Mouse (Mus musculus): ENCODE data around the gene P4htm. TPM values are rescaled to one million over a fixed set of nuclear protein-coding genes. Genes with fewer than 3 reads are reported as not detected.

P4htm gene
- total RNA-seq (2014; fragmentation: Nextera tagmentation): 1.7 and 1.9 TPM in 2 replicates
- 2.0 and 2.6 TPM in 2 replicates for total RNA-seq (2017)
- 5.4 and 5.7 TPM in 2 replicates for polyA plus RNA-seq (2012)

DNA sequence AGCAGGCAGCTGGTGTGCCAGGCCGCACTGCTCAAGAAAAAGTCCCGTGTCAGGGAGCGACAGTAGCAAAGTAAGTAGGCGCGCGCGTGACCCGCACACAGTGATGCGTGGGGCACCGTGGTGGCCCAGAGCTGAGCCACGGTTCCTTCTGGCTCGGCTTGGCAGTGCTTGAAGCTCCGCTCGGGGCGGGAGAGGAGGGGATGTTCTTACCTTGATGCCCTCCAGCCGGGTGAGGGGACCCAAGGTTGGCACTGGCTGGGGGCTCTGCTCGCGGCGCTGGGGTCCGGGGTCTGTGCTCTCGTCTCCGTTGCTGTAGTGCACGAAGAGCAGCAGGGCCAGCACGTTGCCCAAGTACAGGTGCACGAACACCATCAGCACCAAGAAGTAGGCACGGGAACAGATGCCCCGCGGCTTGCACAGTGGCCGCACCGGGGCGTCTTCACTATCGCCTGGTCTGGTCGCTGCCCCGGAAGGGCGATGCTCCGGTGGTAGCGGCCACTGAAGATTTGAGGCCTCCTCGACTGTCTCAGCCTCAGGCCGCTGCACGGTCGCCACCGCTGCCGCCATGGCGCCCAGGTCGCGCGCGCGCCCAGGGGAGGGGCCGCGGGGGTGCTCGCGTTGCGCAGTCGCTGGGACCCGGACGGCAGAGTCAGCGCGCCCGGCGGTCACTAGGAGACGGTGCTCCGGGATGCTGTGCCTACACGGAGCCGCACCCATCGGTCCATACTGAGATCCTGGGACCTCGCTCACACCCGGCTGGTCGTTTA is at the start of gene P4htm:
Gene P4htm, minus strand, starts transcription at position 670 of the 767 bp plus-strand sequence.
- peaks cover 32% of the 10 kb centered on the region for H3K36me3 ChIP-seq (replicated peaks)
- no peaks in the 10 kb centered on the region for H3K27me3 ChIP-seq (ENCODE audit: insufficient read depth, low read length)
- peaks cover 33% of the 10 kb centered on the region for H3K4me1 ChIP-seq (ENCODE audit: insufficient read depth, low read depth, low read length)
- TF ChIP-seq POLR2AphosphoS5 (IDR thresholded peaks at IDR 0.05; ENCODE audit: insufficient replicate concordance, low read depth, low read length) (no peak), TAL1 (conservative IDR thresholded peaks at IDR 0.05; ENCODE audit: low read depth, low read length) (no peak), CTCF (IDR thresholded peaks at IDR 0.05; ENCODE audit: low read depth, low read length) (no peak), GATA1 (IDR thresholded peaks at IDR 0.05; ENCODE audit: borderline replicate concordance, low read length) (no peak), GATA2 (IDR thresholded peaks at IDR 0.05; ENCODE audit: borderline replicate concordance, low read depth, low read length) (no peak)
- DNase-seq (ENCODE audit: low spot score) (peak; percentile 82), ATAC-seq (ENCODE audit: extremely low read depth, insufficient number of reproducible peaks, low FRiP score, poor library complexity, severe bottlenecking) (no peak)
- H3K4me3 ChIP-seq (ENCODE audit: low read depth, low read length): peak within 1 kb of the TSS; percentile 85
- no peaks in the 10 kb centered on the region for H3K9me3 ChIP-seq (replicated peaks)

DNA sequence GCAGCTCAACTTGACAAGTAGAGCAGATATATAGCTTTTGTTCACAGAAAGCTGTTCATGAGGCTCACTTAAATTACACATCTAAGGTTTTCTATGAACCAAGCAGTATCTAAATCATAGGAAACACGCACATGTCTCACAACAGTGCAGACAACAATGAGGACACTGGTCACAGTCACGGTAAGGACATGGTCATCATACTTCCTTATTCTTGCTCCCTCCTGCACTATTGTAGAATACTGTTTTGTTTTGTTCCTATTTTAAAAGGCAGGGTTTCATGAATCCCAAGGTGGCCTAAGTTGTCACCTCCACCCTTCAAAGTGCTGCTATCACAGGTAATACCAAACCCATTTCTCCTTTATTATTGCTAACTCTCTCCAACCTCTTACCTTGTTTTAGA is 42.4 kb upstream of the P4htm start:
- Histone ChIP-seq H3K27me3 (ENCODE audit: insufficient read depth, low read length) (no peaks in the 10 kb centered on the region), H3K36me3 (replicated peaks) (peaks cover 89% of the 10 kb centered on the region), H3K4me1 (ENCODE audit: insufficient read depth, low read depth, low read length) (peaks cover 42% of the 10 kb centered on the region), H3K9me3 (replicated peaks) (no peaks in the 10 kb centered on the region), H3K4me3 (ENCODE audit: low read depth, low read length) (no peak overlapping the region)
- DNase-seq (ENCODE audit: low spot score) (no peak), ATAC-seq (ENCODE audit: extremely low read depth, insufficient number of reproducible peaks, low FRiP score, poor library complexity, severe bottlenecking) (no peak)
- TF ChIP-seq POLR2AphosphoS5 (IDR thresholded peaks at IDR 0.05; ENCODE audit: insufficient replicate concordance, low read depth, low read length): no peak

DNA sequence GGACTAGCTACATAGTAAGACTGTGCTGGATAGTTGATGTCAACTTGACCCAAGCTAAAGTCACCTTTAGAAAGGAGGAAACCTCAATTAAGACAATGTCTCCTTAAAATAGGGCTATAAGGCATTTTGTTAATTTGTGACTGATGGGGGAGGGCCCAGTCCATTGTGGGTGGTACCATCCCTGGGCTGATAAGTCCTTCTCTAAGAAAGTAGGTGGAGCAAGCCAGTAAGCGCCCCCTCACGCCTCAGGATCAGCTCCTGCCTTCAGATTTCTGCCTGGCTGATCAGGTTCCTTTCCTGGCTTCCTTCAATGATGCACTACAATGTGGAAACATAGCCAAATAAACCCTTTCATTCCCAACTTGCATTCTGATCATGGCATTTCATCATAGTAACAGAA is 37.9 kb upstream of the P4htm start:
- ATAC-seq (ENCODE audit: extremely low read depth, insufficient number of reproducible peaks, low FRiP score, poor library complexity, severe bottlenecking) (no peak), DNase-seq (ENCODE audit: low spot score) (no peak)
- Histone ChIP-seq H3K27me3 (ENCODE audit: insufficient read depth, low read length) (no peaks in the 10 kb centered on the region), H3K4me3 (ENCODE audit: low read depth, low read length) (no peak overlapping the region), H3K4me1 (ENCODE audit: insufficient read depth, low read depth, low read length) (peaks cover 50% of the 10 kb centered on the region), H3K36me3 (replicated peaks) (peaks cover 85% of the 10 kb centered on the region), H3K9me3 (replicated peaks) (no peaks in the 10 kb centered on the region)
- TF ChIP-seq CTCF (IDR thresholded peaks at IDR 0.05; ENCODE audit: low read depth, low read length): no peak
- no peak for TF ChIP-seq GATA2 (IDR thresholded peaks at IDR 0.05; ENCODE audit: borderline replicate concordance, low read depth, low read length)

DNA sequence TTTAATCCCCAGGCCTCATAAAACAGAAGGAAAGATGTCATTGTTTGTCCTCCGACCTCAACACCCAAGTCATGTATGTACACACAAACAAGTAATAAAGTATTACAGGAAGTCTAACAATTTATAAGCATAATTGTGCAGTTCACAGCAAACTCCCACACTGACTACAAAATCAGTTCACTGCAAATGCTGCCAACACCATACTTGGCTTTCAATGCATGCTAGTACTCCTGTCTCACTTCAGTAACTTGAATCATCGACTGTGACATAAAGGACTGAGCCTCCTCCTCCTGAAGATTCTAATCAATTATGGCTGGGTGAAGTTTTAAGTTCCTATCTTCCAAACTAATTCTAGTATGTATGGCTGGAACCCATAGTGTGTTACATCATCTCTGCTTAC is 36.4 kb upstream of the P4htm start:
- Histone ChIP-seq H3K36me3 (replicated peaks) (peaks cover 84% of the 10 kb centered on the region), H3K4me1 (ENCODE audit: insufficient read depth, low read depth, low read length) (peaks cover 54% of the 10 kb centered on the region)

DNA sequence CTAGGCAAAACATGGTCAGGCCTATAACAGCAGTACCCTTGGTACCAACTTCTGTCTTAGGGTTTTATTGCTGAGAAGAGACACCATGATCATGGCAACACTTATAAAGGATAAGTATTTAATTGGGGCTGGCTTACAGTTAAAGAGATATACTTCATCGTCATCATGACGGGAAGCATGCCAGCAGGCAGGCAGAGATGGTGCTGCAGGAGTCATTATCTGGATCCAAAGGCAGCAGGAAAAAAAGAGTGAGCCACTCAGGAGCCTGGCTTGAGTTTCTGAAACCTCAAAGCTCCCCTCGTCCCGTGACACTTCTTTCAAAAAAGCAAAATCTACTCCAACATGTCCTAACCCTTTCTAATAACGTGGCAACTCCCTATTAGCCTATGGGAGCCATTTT is 34.9 kb upstream of the P4htm start:
- H3K4me3 ChIP-seq (ENCODE audit: low read depth, low read length): no peak overlapping the region
- no peaks in the 10 kb centered on the region for H3K27me3 ChIP-seq (ENCODE audit: insufficient read depth, low read length)
- ATAC-seq (ENCODE audit: extremely low read depth, insufficient number of reproducible peaks, low FRiP score, poor library complexity, severe bottlenecking): no peak
- peaks cover 63% of the 10 kb centered on the region for H3K4me1 ChIP-seq (ENCODE audit: insufficient read depth, low read depth, low read length)
- no peak for DNase-seq (ENCODE audit: low spot score)
- TF ChIP-seq POLR2AphosphoS5 (IDR thresholded peaks at IDR 0.05; ENCODE audit: insufficient replicate concordance, low read depth, low read length) (no peak), GATA2 (IDR thresholded peaks at IDR 0.05; ENCODE audit: borderline replicate concordance, low read depth, low read length) (no peak), TAL1 (conservative IDR thresholded peaks at IDR 0.05; ENCODE audit: low read depth, low read length) (no peak), CTCF (IDR thresholded peaks at IDR 0.05; ENCODE audit: low read depth, low read length) (no peak), GATA1 (IDR thresholded peaks at IDR 0.05; ENCODE audit: borderline replicate concordance, low read length) (no peak)
- no peaks in the 10 kb centered on the region for H3K9me3 ChIP-seq (replicated peaks)
- H3K36me3 ChIP-seq (replicated peaks): peaks cover 86% of the 10 kb centered on the region

More for the DNA sequence above, 36.4 kb upstream of the P4htm start:
- no peak overlapping the region for H3K4me3 ChIP-seq (ENCODE audit: low read depth, low read length)
- no peak for DNase-seq (ENCODE audit: low spot score)
- no peak for TF ChIP-seq TAL1 (conservative IDR thresholded peaks at IDR 0.05; ENCODE audit: low read depth, low read length)
- no peak for ATAC-seq (ENCODE audit: extremely low read depth, insufficient number of reproducible peaks, low FRiP score, poor library complexity, severe bottlenecking)
- no peaks in the 10 kb centered on the region for H3K9me3 ChIP-seq (replicated peaks)
- H3K27me3 ChIP-seq (ENCODE audit: insufficient read depth, low read length): no peaks in the 10 kb centered on the region

DNA sequence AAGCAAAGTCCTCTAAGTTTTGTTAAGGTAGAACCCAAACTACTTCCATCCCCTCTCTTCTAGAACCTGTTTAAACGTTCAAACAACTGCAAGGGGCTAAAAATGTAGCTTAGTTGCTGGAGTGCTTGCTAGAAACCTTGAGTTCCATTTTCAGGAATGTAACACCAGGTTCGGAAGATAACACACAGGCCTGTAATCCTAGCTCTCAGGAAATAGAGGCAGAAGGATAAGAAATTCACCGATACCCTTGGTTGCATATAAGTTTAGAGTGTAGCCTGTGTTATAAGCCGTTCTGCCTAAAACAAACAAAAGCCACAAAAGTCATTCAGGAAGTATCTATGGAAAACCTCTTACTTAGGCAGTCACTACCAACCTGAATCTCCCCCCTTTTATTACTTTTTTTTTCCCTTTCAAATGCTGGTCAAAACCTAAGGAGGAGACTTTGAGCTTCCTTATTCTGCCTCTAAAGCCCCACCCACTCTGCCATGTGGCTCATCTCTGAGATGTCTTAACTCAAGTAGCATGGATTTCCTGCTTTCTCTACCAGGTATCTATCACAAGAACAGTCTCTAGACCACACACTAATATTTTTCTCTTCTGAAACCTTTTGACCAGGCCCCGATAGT is 34.3 kb upstream of the P4htm start:
- TF ChIP-seq GATA1 (IDR thresholded peaks at IDR 0.05; ENCODE audit: borderline replicate concordance, low read length): no peak
- no peak for TF ChIP-seq POLR2AphosphoS5 (IDR thresholded peaks at IDR 0.05; ENCODE audit: insufficient replicate concordance, low read depth, low read length)
- TF ChIP-seq TAL1 (conservative IDR thresholded peaks at IDR 0.05; ENCODE audit: low read depth, low read length): no peak
- TF ChIP-seq GATA2 (IDR thresholded peaks at IDR 0.05; ENCODE audit: borderline replicate concordance, low read depth, low read length): no peak
- no peak for TF ChIP-seq CTCF (IDR thresholded peaks at IDR 0.05; ENCODE audit: low read depth, low read length)
- H3K4me3 ChIP-seq (ENCODE audit: low read depth, low read length): no peak overlapping the region
- DNase-seq (ENCODE audit: low spot score) (peak; percentile 23), ATAC-seq (ENCODE audit: extremely low read depth, insufficient number of reproducible peaks, low FRiP score, poor library complexity, severe bottlenecking) (no peak)
- peaks cover 59% of the 10 kb centered on the region for H3K4me1 ChIP-seq (ENCODE audit: insufficient read depth, low read depth, low read length)
- H3K9me3 ChIP-seq (replicated peaks): no peaks in the 10 kb centered on the region
- H3K27me3 ChIP-seq (ENCODE audit: insufficient read depth, low read length): no peaks in the 10 kb centered on the region
- H3K36me3 ChIP-seq (replicated peaks): peaks cover 87% of the 10 kb centered on the region
